Mouse (Mus musculus): ENCODE measurements at regions not wholly inside any gene's neighbourhood (a gene's known extent, or its start where the extent isn't known, plus 50 kb on each side); places are given as distances from the start of the nearest gene placed in this dataset.

- ATAC-seq (ENCODE audit: poor library complexity, severe bottlenecking) = no peak
Measured at GRCm38 (mm10) chr3:104586342-104587175, 51.9 kb upstream of the Slc16a1 start.

GRCm38 (mm10) chr3:104585303-104585702 lies 53.2 kb upstream of the Slc16a1 start:
- 0 out of 2 replicates have a peak, but pooled peaks have one; percentile 15 for ATAC-seq (ENCODE audit: poor library complexity, severe bottlenecking)

DNA sequence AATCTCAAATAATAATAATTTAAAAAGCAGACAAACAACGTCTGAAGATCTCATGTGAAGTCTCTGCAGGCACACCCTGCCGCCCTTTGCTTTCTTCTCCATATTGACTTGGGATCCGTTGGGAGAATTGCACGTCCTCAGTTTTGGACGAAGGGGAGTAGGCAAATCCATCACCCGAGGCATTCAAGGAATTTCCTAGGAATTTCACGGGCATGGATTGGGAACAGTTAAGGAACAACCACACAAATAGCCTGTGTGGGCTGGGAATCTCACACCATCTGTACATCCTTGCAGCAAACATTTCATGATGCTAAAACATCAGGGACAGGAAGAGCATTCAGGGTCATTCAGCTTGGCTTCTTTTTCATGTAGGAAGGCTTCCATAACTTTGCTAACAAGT lies 55.2 kb upstream of the Slc16a1 start:
- ATAC-seq (ENCODE audit: poor library complexity, severe bottlenecking) = no peak

DNA sequence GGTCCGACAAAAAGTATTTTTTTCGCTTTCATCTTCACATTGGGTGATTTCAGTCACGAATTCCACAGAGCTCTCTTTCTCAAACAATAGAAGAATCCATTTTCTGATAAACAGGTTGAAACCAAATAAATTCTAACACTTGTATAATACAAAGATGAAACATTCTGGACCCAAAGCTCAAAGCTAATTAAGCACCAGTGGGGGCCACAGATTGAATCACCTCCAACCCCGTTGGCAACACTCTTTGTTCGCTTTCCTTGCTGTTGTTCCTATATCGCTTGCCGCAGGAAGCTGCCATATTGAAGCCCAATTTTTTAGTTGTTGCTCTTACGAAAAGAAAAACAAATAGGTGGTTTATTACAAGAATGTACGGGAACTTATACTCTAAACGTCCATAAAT lies 55.9 kb upstream of the Slc16a1 start:
- ATAC-seq (ENCODE audit: poor library complexity, severe bottlenecking) = no peak

GRCm38 (mm10) chr3:104579186-104579585 lies 59.3 kb upstream of the Slc16a1 start:
- no peak for ATAC-seq (ENCODE audit: poor library complexity, severe bottlenecking)

DNA sequence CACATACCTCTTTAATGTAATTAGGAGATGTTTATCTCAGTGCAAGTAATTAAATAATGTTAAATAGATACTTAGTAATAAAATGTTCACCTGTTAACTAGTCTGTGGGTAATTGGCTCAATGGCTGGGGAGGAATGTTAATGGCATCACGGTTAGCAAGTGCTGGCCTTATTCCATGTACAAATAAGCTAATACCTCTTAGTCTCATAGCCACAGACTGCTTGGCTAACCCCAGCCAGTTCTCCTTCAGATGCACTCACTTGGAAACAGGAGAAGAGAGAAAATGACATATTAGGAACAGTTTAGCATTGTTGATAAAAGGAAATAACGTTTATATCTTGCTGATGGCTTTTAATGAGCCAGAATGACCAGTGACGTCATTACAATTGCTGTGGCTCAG lies 60.1 kb upstream of the Slc16a1 start:
- no peak for ATAC-seq (ENCODE audit: poor library complexity, severe bottlenecking)

GRCm38 (mm10) chr3:104577228-104577927 lies 61.1 kb upstream of the Slc16a1 start:
- no peak for ATAC-seq (ENCODE audit: poor library complexity, severe bottlenecking)

DNA sequence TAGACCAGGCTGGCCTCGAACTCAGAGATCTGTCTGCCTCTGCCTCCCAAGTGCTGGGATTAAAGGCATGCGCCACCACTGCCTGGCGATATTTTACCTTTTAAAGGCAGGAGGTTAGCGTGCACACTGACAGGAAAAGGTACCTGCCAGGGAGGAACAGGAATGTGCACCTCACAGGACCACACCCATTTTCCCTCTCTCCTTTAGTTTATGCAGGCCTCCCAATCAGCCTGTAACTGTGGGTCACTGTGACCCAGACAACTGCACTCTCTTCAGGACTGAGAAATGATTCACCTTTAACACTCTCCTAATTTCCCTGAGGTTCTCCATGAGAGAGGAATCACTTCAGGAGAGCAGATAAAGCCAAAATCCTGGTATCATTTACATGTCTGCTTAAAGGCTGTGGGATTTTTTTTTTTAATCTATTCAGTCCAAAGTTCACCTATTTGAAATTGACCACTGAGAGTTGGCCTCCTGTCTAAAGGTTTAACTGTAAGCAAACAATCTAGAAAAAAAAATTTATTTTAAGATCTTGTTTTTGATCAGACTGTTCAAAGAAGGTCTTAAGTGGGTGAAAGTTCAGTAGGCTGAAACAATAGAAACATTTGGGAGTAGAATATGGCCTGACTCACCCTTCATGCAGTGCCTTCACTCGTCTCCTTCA lies 61.7 kb upstream of the Lrig2 start:
- no peak for ATAC-seq (ENCODE audit: poor library complexity, severe bottlenecking)

DNA sequence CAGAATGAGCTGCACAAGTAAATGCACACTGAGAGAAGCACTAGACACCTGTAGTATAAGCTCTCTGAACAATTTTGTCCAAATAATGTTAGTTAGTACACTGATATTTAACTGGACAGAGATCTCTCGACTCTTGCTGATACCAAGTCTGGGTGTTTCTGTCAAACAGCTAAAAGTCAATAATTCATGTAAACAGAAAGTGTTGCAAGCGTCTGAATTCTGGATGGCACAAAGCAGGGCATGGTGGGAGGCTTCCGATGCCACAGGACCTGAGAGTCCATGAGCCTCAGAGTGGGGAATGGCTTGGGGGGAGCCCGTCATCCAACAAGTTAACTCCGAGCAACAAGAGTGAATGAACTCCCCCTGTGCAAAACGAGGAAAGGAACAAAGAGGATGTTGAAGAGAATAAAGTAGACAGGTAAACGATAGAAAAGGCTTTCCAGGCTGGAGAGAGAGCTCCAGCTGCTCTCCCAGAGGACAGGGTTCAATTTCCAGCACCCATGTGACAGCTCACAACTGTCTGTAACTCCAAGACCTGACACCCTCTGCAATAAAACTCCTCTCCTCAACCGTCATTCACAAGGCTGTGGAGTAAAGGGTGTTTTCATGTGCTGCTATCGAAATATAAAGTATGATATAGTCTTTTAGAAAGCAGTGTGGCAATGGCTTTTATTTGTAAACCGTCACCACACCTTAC lies 60.4 kb upstream of the Lrig2 start:
- no peak for ATAC-seq (ENCODE audit: poor library complexity, severe bottlenecking)

GRCm38 (mm10) chr3:104565423-104566230 lies 53.9 kb upstream of the Lrig2 start:
- peak; percentile 76 for ATAC-seq (ENCODE audit: poor library complexity, severe bottlenecking)

DNA sequence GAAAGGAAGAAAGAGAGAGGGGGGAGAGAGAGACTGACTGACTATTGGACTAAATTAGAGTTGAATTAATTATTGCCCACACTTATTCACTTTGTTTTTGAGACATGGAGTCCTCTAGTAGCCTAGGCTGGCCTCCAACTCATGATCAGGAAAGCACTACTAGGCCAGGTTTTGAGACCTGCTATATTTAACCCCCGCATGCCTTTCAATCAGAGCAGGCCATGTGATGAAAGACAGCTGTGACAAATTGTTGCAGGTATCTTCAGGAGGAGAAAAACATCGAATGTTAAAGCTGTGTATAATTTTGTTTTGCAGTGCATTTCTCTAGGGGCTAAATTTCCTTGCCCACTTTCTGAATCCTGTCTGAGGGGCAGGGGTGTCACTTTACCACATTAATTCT lies 53.1 kb upstream of the Lrig2 start:
- ATAC-seq (ENCODE audit: poor library complexity, severe bottlenecking) = no peak

GRCm38 (mm10) chr3:104561567-104561966 lies 49.8 kb upstream of the Lrig2 start:
- ATAC-seq (ENCODE audit: poor library complexity, severe bottlenecking) = no peak

All from megakaryocyte, adult 5-6 weeks (primary cell).